Mouse (Mus musculus) T-helper 1 cell (primary cell): Measurements from ENCODE around the gene Gins2.

ENCODE experiments used
- in situ Hi-C: fragments of 300-600 bp; cut with MboI, MseI; formaldehyde crosslinking; loops from one replicate; pipeline ENCODE4 v1.15.1; 2025; ENCODE audit warnings: high pct_unique_total_duplicates

The Gins2 gene

GRCm38 (mm10) chr8:120565151-120565711 is 23.9 kb downstream of the Gins2 start:
- in situ Hi-C loops, result no loop called here

GRCm38 (mm10) chr8:120563851-120564837 is 25.0 kb downstream of the Gins2 start:
- in situ Hi-C loops, result no loop called here

- in situ Hi-C loops, result no loop called here
Measured at GRCm38 (mm10) chr8:120563348-120563724, 25.8 kb downstream of the Gins2 start.

- in situ Hi-C loops, result no loop called here
Measured at GRCm38 (mm10) chr8:120562680-120563347, 26.3 kb downstream of the Gins2 start.

GRCm38 (mm10) chr8:120561539-120562435 is 27.3 kb downstream of the Gins2 start:
- in situ Hi-C loops, result no loop called here

- in situ Hi-C loops, result no loop called here
Measured at GRCm38 (mm10) chr8:120560535-120560934, 28.6 kb downstream of the Gins2 start.

GRCm38 (mm10) chr8:120559654-120560053 is 29.4 kb downstream of the Gins2 start:
- in situ Hi-C loops, result no loop called here

GRCm38 (mm10) chr8:120558162-120558561 is 30.9 kb downstream of the Gins2 start:
- in situ Hi-C loops, result no loop called here

GRCm38 (mm10) chr8:120557170-120557965 is 31.7 kb downstream of the Gins2 start:
- in situ Hi-C loops, result no loop called here

- in situ Hi-C loops, result no loop called here
Measured at GRCm38 (mm10) chr8:120556198-120556892, 32.8 kb downstream of the Gins2 start.

GRCm38 (mm10) chr8:120554466-120555039 is 34.6 kb downstream of the Gins2 start:
- in situ Hi-C loops, result no loop called here

- in situ Hi-C loops, result no loop called here
Measured at GRCm38 (mm10) chr8:120553441-120554123, 35.5 kb downstream of the Gins2 start.

- in situ Hi-C loops, result no loop called here
Measured at GRCm38 (mm10) chr8:120552509-120552908, 36.6 kb downstream of the Gins2 start.

GRCm38 (mm10) chr8:120551677-120551980 is 37.5 kb downstream of the Gins2 start:
- in situ Hi-C loops, result no loop called here

GRCm38 (mm10) chr8:120550937-120551676 is 38.0 kb downstream of the Gins2 start:
- in situ Hi-C loops, result no loop called here

GRCm38 (mm10) chr8:120550430-120550829 is 38.7 kb downstream of the Gins2 start:
- in situ Hi-C loops, result no loop called here

- in situ Hi-C loops, result no loop called here
Measured at GRCm38 (mm10) chr8:120549922-120550321, 39.2 kb downstream of the Gins2 start.

GRCm38 (mm10) chr8:120549321-120549921 is 39.7 kb downstream of the Gins2 start:
- in situ Hi-C loops, result no loop called here
